Mouse (Mus musculus): ENCODE data around the gene Tstd2. TPM values are rescaled to one million over a fixed set of nuclear protein-coding genes. Genes with fewer than 3 reads are reported as not detected.

Tstd2 gene
- total and polyA plus RNA-seq, 3 experiments: 27.8 to 30.1 TPM; not detected in 1

DNA sequence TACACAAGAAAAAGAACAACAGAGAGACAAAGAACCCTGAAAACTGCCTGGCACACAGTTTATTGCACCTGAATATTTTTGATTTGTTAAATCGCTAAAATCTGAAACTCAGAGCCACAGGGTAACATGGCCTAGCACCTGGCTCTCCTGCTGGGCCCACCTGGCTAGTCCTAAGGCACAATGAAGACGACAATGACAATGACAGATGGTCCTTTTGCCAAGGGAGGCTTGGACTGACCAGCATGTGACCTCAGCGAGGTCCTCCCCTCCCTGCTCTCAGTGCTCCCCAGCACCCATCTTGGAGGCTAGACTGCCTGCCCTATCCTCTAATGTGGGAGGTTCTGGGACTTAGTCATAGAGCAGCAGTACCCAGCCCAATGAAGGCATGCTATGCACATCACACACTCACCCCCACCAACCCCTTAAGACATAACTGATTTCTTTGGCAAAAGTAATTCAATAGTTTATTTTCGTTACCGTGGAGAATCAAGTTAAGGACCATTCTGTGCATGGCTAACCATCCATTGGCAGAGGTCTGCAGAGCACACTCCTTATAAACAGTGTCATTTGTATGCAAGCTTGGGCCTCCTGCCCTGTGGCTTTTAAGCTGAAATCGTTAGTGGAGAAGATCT is 68.5 kb downstream of the Tstd2 start:
- no peaks in the 10 kb centered on the region for H3K9me3 ChIP-seq (replicated peaks; ENCODE audit: insufficient read depth, low read length)
- no peak overlapping the region for H3K4me3 ChIP-seq (ENCODE audit: control insufficient read depth in 1 of 2, insufficient read depth in 1 of 2, low read depth in 2 of 2, low read length in 2 of 2)
- H3K27ac ChIP-seq (ENCODE audit: control insufficient read depth, low read depth, low read length): no peak overlapping the region
- no peaks in the 10 kb centered on the region for H3K79me2 ChIP-seq (ENCODE audit: control insufficient read depth, insufficient read depth, low read length, poor library complexity)
- no peak for DNase-seq (ENCODE audit: low read depth, low spot score)
- H3K4me1 ChIP-seq (ENCODE audit: control insufficient read depth in 1 of 2, insufficient read depth in 2 of 2, low read length in 2 of 2): peaks cover 0 to 16% of the 10 kb centered on the region in 2 experiments; a peak in 2 of 4 replicates
- H3K27me3 ChIP-seq (ENCODE audit: control insufficient read depth in 1 of 2, insufficient read depth in 2 of 2, low read length in 2 of 2): no peaks in the 10 kb centered on the region
- H3K36me3 ChIP-seq (ENCODE audit: control insufficient read depth in 1 of 2, insufficient read depth in 2 of 2, low read length in 2 of 2): peaks cover 0 to 11% of the 10 kb centered on the region in 2 experiments; a peak in 2 of 4 replicates
- no peak overlapping the region for H3K9ac ChIP-seq (ENCODE audit: control insufficient read depth, low read depth, low read length, poor library complexity, severe bottlenecking)
- TF ChIP-seq NELFE (IDR thresholded peaks at IDR 0.05; ENCODE audit: low read depth, low read length) (no peak), RCOR1 (IDR thresholded peaks at IDR 0.05; ENCODE audit: low read depth, low read length) (no peak), ELF1 (IDR thresholded peaks at IDR 0.05; ENCODE audit: low read depth, low read length) (no peak), MEF2A (IDR thresholded peaks at IDR 0.05; ENCODE audit: extremely low read depth, insufficient replicate concordance, low read depth, low read length, poor library complexity, severe bottlenecking) (no peak), HCFC1 (IDR thresholded peaks at IDR 0.05; ENCODE audit: low read depth, low read length) (no peak), MYB (IDR thresholded peaks at IDR 0.05; ENCODE audit: low read depth, low read length) (no peak), EP300 (IDR thresholded peaks at IDR 0.05; ENCODE audit: low read depth in 1 of 2, low read length in 2 of 2) (no peak), POLR2AphosphoS5 (IDR thresholded peaks at IDR 0.05; ENCODE audit: borderline replicate concordance, low read depth, low read length) (no peak)

DNA sequence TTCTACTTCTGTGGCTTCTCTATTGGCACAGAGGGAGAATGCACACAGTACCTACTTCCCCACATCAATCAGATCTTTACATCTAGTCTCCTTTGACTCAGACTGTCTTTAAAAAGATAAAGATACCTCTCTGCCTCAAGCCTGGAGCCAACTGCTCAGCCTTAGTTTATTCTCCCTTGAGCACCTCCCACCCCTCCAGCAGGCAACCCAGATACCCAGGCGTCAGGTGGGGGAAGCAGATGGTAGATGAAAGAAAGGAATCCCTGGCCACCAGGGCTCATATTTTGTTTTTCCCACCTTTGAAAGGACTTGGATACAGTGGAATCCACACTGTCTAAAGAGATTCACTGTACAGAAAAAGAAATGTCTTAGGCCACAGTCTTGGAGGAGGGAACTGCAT is 69.9 kb downstream of the Tstd2 start:
- H3K4me1 ChIP-seq (ENCODE audit: control insufficient read depth in 1 of 2, insufficient read depth in 2 of 2, low read length in 2 of 2): peaks cover 0 to 14% of the 10 kb centered on the region in 2 experiments; a peak in 2 of 4 replicates
- TF ChIP-seq USF1 (IDR thresholded peaks at IDR 0.05; ENCODE audit: low read depth, low read length) (no peak), SMC3 (IDR thresholded peaks at IDR 0.05; ENCODE audit: low read depth, low read length) (no peak), RCOR1 (IDR thresholded peaks at IDR 0.05; ENCODE audit: low read depth, low read length) (no peak), MYB (IDR thresholded peaks at IDR 0.05; ENCODE audit: low read depth, low read length) (no peak), POLR2AphosphoS5 (IDR thresholded peaks at IDR 0.05; ENCODE audit: borderline replicate concordance, low read depth, low read length) (no peak), CTCF (IDR thresholded peaks at IDR 0.05 in 2 of 3, conservative IDR thresholded peaks at IDR 0.05 in 1 of 3; ENCODE audit: control insufficient read depth in 1 of 3, insufficient read depth in 1 of 3, low read depth in 2 of 3, low read length in 3 of 3, poor library complexity in 1 of 3, severe bottlenecking in 1 of 3) (no peak)
- H3K27ac ChIP-seq (ENCODE audit: control insufficient read depth, low read depth, low read length): no peak overlapping the region
- H3K36me3 ChIP-seq (ENCODE audit: control insufficient read depth in 1 of 2, insufficient read depth in 2 of 2, low read length in 2 of 2): peaks cover 0 to 6% of the 10 kb centered on the region in 2 experiments; a peak in 2 of 4 replicates
- no peaks in the 10 kb centered on the region for H3K79me2 ChIP-seq (ENCODE audit: control insufficient read depth, insufficient read depth, low read length, poor library complexity)
- H3K9me3 ChIP-seq (replicated peaks; ENCODE audit: insufficient read depth, low read length): no peaks in the 10 kb centered on the region
- no peaks in the 10 kb centered on the region for H3K27me3 ChIP-seq (ENCODE audit: control insufficient read depth in 1 of 2, insufficient read depth in 2 of 2, low read length in 2 of 2)
- H3K4me3 ChIP-seq (ENCODE audit: control insufficient read depth in 1 of 2, insufficient read depth in 1 of 2, low read depth in 2 of 2, low read length in 2 of 2): no peak overlapping the region
- H3K9ac ChIP-seq (ENCODE audit: control insufficient read depth, low read depth, low read length, poor library complexity, severe bottlenecking): no peak overlapping the region
- DNase-seq (ENCODE audit: low read depth, low spot score): no peak

- no peak overlapping the region for H3K4me3 ChIP-seq (ENCODE audit: control insufficient read depth in 1 of 2, insufficient read depth in 1 of 2, low read depth in 2 of 2, low read length in 2 of 2)
- no peak for DNase-seq (ENCODE audit: low read depth, low spot score)
- no peaks in the 10 kb centered on the region for H3K9me3 ChIP-seq (replicated peaks; ENCODE audit: insufficient read depth, low read length)
- TF ChIP-seq ZKSCAN1 (IDR thresholded peaks at IDR 0.05; ENCODE audit: low read depth, low read length) (no peak), HCFC1 (IDR thresholded peaks at IDR 0.05; ENCODE audit: low read depth, low read length) (no peak), GATA1 (IDR thresholded peaks at IDR 0.05; ENCODE audit: low read depth, low read length) (no peak), TCF12 (IDR thresholded peaks at IDR 0.05; ENCODE audit: low read depth, low read length) (no peak), RCOR1 (IDR thresholded peaks at IDR 0.05; ENCODE audit: low read depth, low read length) (no peak), MYC (IDR thresholded peaks at IDR 0.05; ENCODE audit: low read depth, low read length) (no peak)
- no peaks in the 10 kb centered on the region for H3K27me3 ChIP-seq (ENCODE audit: control insufficient read depth in 1 of 2, insufficient read depth in 2 of 2, low read length in 2 of 2)
- no peak overlapping the region for H3K27ac ChIP-seq (ENCODE audit: control insufficient read depth, low read depth, low read length)
- peaks cover 0 to under 1% of the 10 kb centered on the region in 2 experiments; a peak in 2 of 4 replicates for H3K36me3 ChIP-seq (ENCODE audit: control insufficient read depth in 1 of 2, insufficient read depth in 2 of 2, low read length in 2 of 2)
- no peak overlapping the region for H3K9ac ChIP-seq (ENCODE audit: control insufficient read depth, low read depth, low read length, poor library complexity, severe bottlenecking)
- H3K79me2 ChIP-seq (ENCODE audit: control insufficient read depth, insufficient read depth, low read length, poor library complexity): no peaks in the 10 kb centered on the region
- H3K4me1 ChIP-seq (ENCODE audit: control insufficient read depth in 1 of 2, insufficient read depth in 2 of 2, low read length in 2 of 2): peaks cover 0 to 11% of the 10 kb centered on the region in 2 experiments; a peak in 2 of 4 replicates
These were observed 70.4 kb downstream of the Tstd2 start for GRCm38 (mm10) chr4:46068060-46068459.

Data from MEL (cell line).